Mouse (Mus musculus) embryonic fibroblast, embryonic 13.5 days (primary cell): Measurements from ENCODE around the gene Bcl7a.
A peak's percentile ranks its signal among the peaks of the same experiment; 100 is the strongest.

ENCODE experiments used
- CTCF ChIP-seq: IDR thresholded peaks from 2 replicates; pipeline ENCODE4 v1.5.1; 2011; ENCODE audit warnings: mild to moderate bottlenecking, control low read depth, low read length, moderate library complexity, borderline replicate concordance; ENCODE audit not compliant: insufficient read depth
- POLR2A ChIP-seq: IDR thresholded peaks from 2 replicates; pipeline ENCODE4 v1.6.1; 2011; ENCODE audit warnings: low read depth, mild to moderate bottlenecking, control low read depth, low read length, moderate library complexity

GRCm38 (mm10) chr5:123344963-123345852 lies 1.6 kb downstream of the Bcl7a start:
- TF ChIP-seq CTCF (no peak), POLR2A (0 out of 2 replicates have a peak, but pooled peaks have one; percentile 21)
